10 mouse cellular contexts compared by ENCODE assay signal in the genomic region with DNA sequence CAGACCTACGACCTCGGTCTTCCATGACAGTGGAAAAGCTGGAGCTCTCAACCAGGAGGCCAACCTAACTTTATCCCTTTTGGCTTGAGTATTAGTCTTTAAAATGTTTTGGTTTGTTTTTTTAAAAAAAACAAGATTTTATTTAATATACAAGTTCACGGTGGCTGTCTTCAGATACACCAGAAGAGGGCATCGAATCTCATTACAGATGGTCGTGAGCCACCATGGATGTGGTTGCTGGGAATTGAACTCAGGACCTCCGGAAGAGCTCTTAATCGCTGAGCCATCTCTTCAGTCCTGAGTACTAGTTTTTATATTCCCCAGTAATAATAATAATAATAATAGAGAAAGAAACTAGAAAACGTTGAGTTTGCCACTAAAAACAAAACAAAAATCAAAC. TPM values are rescaled to one million over a fixed set of nuclear protein-coding genes. Genes with fewer than 3 reads are reported as not detected.
DNase-seq lines count a peak whose midpoint lies in the region; ATAC-seq and TF ChIP-seq lines count a peak whose summit lies in the region.
"Had no signal": no experiment of that assay in that cellular context is flagged by ENCODE, and none has a peak within 500 bp of the region (broad histone marks: within the 10 kb centered on the region; RNA-seq: fewer than 3 reads in every experiment).

No protein-coding gene starts in this region.

- WGBS in heart, embryonic 14.5 days, result 62% methylated on average over 8 of the region's 8 CpGs
- 53% methylated on average over 8 of the region's 8 CpGs for WGBS in forebrain, postnatal 0 days
- 43% methylated on average over 8 of the region's 8 CpGs for WGBS in macrophage (ENCODE audit: missing documents)

- H3K36me3 ChIP-seq in heart, embryonic 14.5 days (ENCODE audit: control insufficient read depth, insufficient read depth, low read length), result peaks cover 42% of the 10 kb centered on the region
- peaks cover 24% of the 10 kb centered on the region for H3K36me3 ChIP-seq in ES-E14 (ENCODE audit: control insufficient read depth, insufficient read depth, low read length, poor library complexity, severe bottlenecking)
- peaks cover 18% of the 10 kb centered on the region for H3K36me3 ChIP-seq in forebrain, postnatal 0 days (ENCODE audit: insufficient read depth)
- H3K36me3 ChIP-seq in macrophage (ENCODE audit: inconsistent target), result peaks cover 31% of the 10 kb centered on the region

- peaks cover 62% of the 10 kb centered on the region for H3K79me2 ChIP-seq in macrophage (ENCODE audit: inconsistent target)

- peak overlapping the region in 1 of 2 experiments; percentile 86; a peak in 2 of 4 replicates for H3K4me3 ChIP-seq in heart, embryonic 14.5 days (ENCODE audit: control insufficient read depth in 1 of 2, insufficient read depth in 1 of 2, low read depth in 1 of 2, low read length in 2 of 2)
- H3K4me3 ChIP-seq in ES-E14 (ENCODE audit: insufficient read depth in 1 of 2, low read depth in 1 of 2, low read length in 2 of 2, poor library complexity in 1 of 2, severe bottlenecking in 1 of 2) (peak overlapping the region; percentile 70 to 99; a peak in 3 of 4 replicates), macrophage (ENCODE audit: inconsistent target) (peak overlapping the region; percentile 81)
- H3K4me3 ChIP-seq in forebrain, postnatal 0 days (ENCODE audit: low read depth, low read length), result peak overlapping the region; percentile 100

- H3K27me3 ChIP-seq in heart, embryonic 14.5 days (ENCODE audit: control insufficient read depth, insufficient read depth, low read length), result no peaks in the 10 kb centered on the region
- no peaks in the 10 kb centered on the region for H3K27me3 ChIP-seq in forebrain, postnatal 0 days (ENCODE audit: insufficient read depth, low read length)
- H3K27me3 ChIP-seq: Patski had no signal

- peaks cover 7 to 24% of the 10 kb centered on the region in 2 experiments for H3K4me1 ChIP-seq in heart, embryonic 14.5 days (ENCODE audit: control insufficient read depth in 2 of 2, insufficient read depth in 2 of 2, low read length in 2 of 2)
- H3K4me1 ChIP-seq in ES-E14 (ENCODE audit: control insufficient read depth in 2 of 2, insufficient read depth in 2 of 2, low read length in 2 of 2, poor library complexity in 1 of 2), result peaks cover 0 to 4% of the 10 kb centered on the region in 2 experiments; a peak in 2 of 4 replicates
- H3K4me1 ChIP-seq in forebrain, postnatal 0 days (ENCODE audit: insufficient read depth), result peaks cover 22% of the 10 kb centered on the region

- H3K27ac ChIP-seq in heart, embryonic 14.5 days (replicated peaks in 1 of 2; ENCODE audit: control insufficient read depth in 1 of 2, insufficient read depth in 1 of 2, low read depth in 2 of 2, low read length in 2 of 2), result no peak overlapping the region
- H3K27ac ChIP-seq in ES-E14 (ENCODE audit: insufficient read depth, low read depth, low read length, poor library complexity, severe bottlenecking) (no peak overlapping the region), macrophage (no peak overlapping the region)
- H3K27ac ChIP-seq in forebrain, postnatal 0 days (ENCODE audit: low read depth, low read length), result no peak overlapping the region

- ATAC-seq in heart, embryonic 14.5 days (ENCODE audit: insufficient number of reproducible peaks, insufficient read depth, low FRiP score, low read depth), result no peak
- ATAC-seq in forebrain, postnatal 0 days, result no peak
- ATAC-seq in frontal cortex, adult (ENCODE audit: low TSS enrichment), result no peak
- no peak for ATAC-seq in cerebellum, adult (ENCODE audit: insufficient number of reproducible peaks, low FRiP score, low TSS enrichment)
- ATAC-seq: Patski had no signal

- in situ Hi-C loops in ES-E14 (cut with MboI; ENCODE audit: low sequenced_read_pairs in 2 of 2, unreplicated experiment in 2 of 2), result no loop called here

- H3K9ac ChIP-seq in heart, embryonic 14.5 days (ENCODE audit: low read length), result peak overlapping the region; percentile 31; the same call in 1 of the 2 replicates
- 0 out of 2 replicates have a peak overlapping the region, but pooled peaks have one; percentile 22 for H3K9ac ChIP-seq in ES-E14 (ENCODE audit: insufficient read depth, low read depth, low read length, poor library complexity, severe bottlenecking)
- H3K9ac ChIP-seq in forebrain, postnatal 0 days, result peak overlapping the region; percentile 97; the same call in 1 of the 2 replicates

- TF ChIP-seq CTCF in forebrain, postnatal 0 days (IDR thresholded peaks at IDR 0.05; ENCODE audit: low read depth), result 0 out of 2 replicates have a peak, but pooled peaks have one; percentile 17

- DNase-seq in heart, adult 18-20 months, result no peak
- no peak for DNase-seq in ES-E14 (ENCODE audit: low read depth, low spot score)
- no peak for DNase-seq in forebrain, postnatal 0 days
- no peak for DNase-seq in right cerebral cortex, postnatal 14 days
- DNase-seq: thymus, postnatal 14 days had no signal

- H3K4me2 ChIP-seq in heart, embryonic 14.5 days (ENCODE audit: low read length), result peak overlapping the region; percentile 82
- H3K4me2 ChIP-seq in forebrain, postnatal 0 days (ENCODE audit: low read depth), result peak overlapping the region; percentile 51

- no peaks in the 10 kb centered on the region for H3K9me3 ChIP-seq in heart, embryonic 14.5 days (ENCODE audit: control insufficient read depth, low read length)
- no peaks in the 10 kb centered on the region for H3K9me3 ChIP-seq in ES-E14 (ENCODE audit: control insufficient read depth, insufficient read depth, low read depth, low read length)
- no peaks in the 10 kb centered on the region for H3K9me3 ChIP-seq in forebrain, postnatal 0 days (ENCODE audit: low read length)

TF ChIP-seq in ES-E14, 5 proteins besides CTCF, POLR2A, EP300 and RAD21:
- no peak for TF ChIP-seq ZNF384 (IDR thresholded peaks at IDR 0.05; ENCODE audit: low read depth, low read length)
- TF ChIP-seq HCFC1 (IDR thresholded peaks at IDR 0.05; ENCODE audit: borderline replicate concordance, insufficient read depth, low read length), result no peak
- no peak for TF ChIP-seq MAFK (IDR thresholded peaks at IDR 0.05; ENCODE audit: insufficient read depth, low read depth, low read length)
- TF ChIP-seq ZC3H11A (IDR thresholded peaks at IDR 0.05; ENCODE audit: borderline replicate concordance, low read depth, low read length), result no peak
- TF ChIP-seq CHD2 (IDR thresholded peaks at IDR 0.05; ENCODE audit: low read depth, low read length), result no peak

RNA-seq across cellular contexts. Expression of gene Mgea5, which starts 2.0 kb away (rescaled TPM):
- polyA plus RNA-seq in heart, embryonic 14.5 days (2014; fragmentation: Nextera tagmentation; extraction: Ambion mirVana), result 47.0 and 47.1 TPM in 2 replicates
- total RNA-seq in heart, adult 18-20 months (2021), result 10 to 100 TPM; 72.5 to 76.3 TPM
- 86.7 and 94.7 TPM in 2 replicates for total RNA-seq in ES-E14 (2012; rRNA removed)
- 214 and 247 TPM in 2 replicates for total RNA-seq in forebrain, postnatal 0 days (2014; rRNA removed)
- polyA plus RNA-seq in forebrain, postnatal 0 days (2015; fragmentation: Nextera tagmentation; extraction: Ambion mirVana), result 46.8 and 67.8 TPM in 2 replicates
- total RNA-seq in macrophage (2018; cell fraction: chromatin; rRNA removed), result 100 to 1,000 TPM; 370 to 603 (median 505) TPM
- 100 to 1,000 TPM in 9 of 26 experiments, 10 to 100 TPM in 17; 77.7 to 118 (median 92.2) TPM for total RNA-seq in macrophage (2018; cell fraction: cytosol; rRNA removed)
- 100 to 1,000 TPM; 224 to 458 (median 312) TPM for total RNA-seq in macrophage (2018; cell fraction: nucleus; rRNA removed)
- polyA plus RNA-seq in macrophage (2018), result 71.3 to 78.4 TPM (median 71.7 TPM) in 3 replicates

RNA-seq across cellular contexts. Expression of gene Npm3, which starts 32.3 kb away (rescaled TPM):
- 9.8 and 10.2 TPM in 2 replicates for polyA plus RNA-seq in heart, embryonic 14.5 days (2014; fragmentation: Nextera tagmentation; extraction: Ambion mirVana)
- total RNA-seq in heart, adult 18-20 months (2021), result 10 to 100 TPM; 17.5 to 18.3 TPM
- 142 and 166 TPM in 2 replicates for total RNA-seq in ES-E14 (2012; rRNA removed)
- 34.7 and 55.2 TPM in 2 replicates for total RNA-seq in forebrain, postnatal 0 days (2014; rRNA removed)
- polyA plus RNA-seq in forebrain, postnatal 0 days (2015; fragmentation: Nextera tagmentation; extraction: Ambion mirVana), result 7.8 and 11.5 TPM in 2 replicates
- total RNA-seq in macrophage (2018; cell fraction: chromatin; rRNA removed), result 10 to 100 TPM in 9 of 26 experiments, 1 to 10 TPM in 17; 5.4 to 16.7 (median 8.5) TPM
- total RNA-seq in macrophage (2018; cell fraction: cytosol; rRNA removed), result 10 to 100 TPM in 22 of 26 experiments, 1 to 10 TPM in 4; 6.9 to 23.5 (median 15.8) TPM
- total RNA-seq in macrophage (2018; cell fraction: nucleus; rRNA removed), result 10 to 100 TPM in 7 of 26 experiments, 1 to 10 TPM in 19; 2.0 to 20.9 (median 7.7) TPM
- polyA plus RNA-seq in macrophage (2018), result 11.7 to 64.5 TPM (median 22.5 TPM) in 3 replicates

RNA-seq across cellular contexts. Expression of gene Kcnip2, which starts 34.2 kb away (rescaled TPM):
- polyA plus RNA-seq in heart, embryonic 14.5 days (2014; fragmentation: Nextera tagmentation; extraction: Ambion mirVana), result 3.1 and 3.6 TPM in 2 replicates
- total RNA-seq in heart, adult 18-20 months (2021), result 100 to 1,000 TPM; 176 to 206 TPM
- total RNA-seq in ES-E14 (2012; rRNA removed), result 0.85 and 3.4 TPM in 2 replicates
- 30.6 and 42.8 TPM in 2 replicates for total RNA-seq in forebrain, postnatal 0 days (2014; rRNA removed)
- polyA plus RNA-seq in forebrain, postnatal 0 days (2015; fragmentation: Nextera tagmentation; extraction: Ambion mirVana), result 29.4 and 30.3 TPM in 2 replicates
- 1 to 10 TPM in 10 of 26 experiments, under 1 TPM in 9, not detected in 7; 0.46 to 2.7 (median 1.1) TPM for total RNA-seq in macrophage (2018; cell fraction: chromatin; rRNA removed)
- under 1 TPM in 1 of 26 experiments, not detected in 25; 0.39 TPM for total RNA-seq in macrophage (2018; cell fraction: cytosol; rRNA removed)
- total RNA-seq in macrophage (2018; cell fraction: nucleus; rRNA removed), result 1 to 10 TPM in 4 of 26 experiments, under 1 TPM in 17, not detected in 5; 0.23 to 3.8 (median 0.62) TPM
- polyA plus RNA-seq in macrophage (2018), result not detected in 3 replicates

RNA-seq across cellular contexts. Expression of gene Fgf8, which starts 39.0 kb away (rescaled TPM):
- polyA plus RNA-seq in heart, embryonic 14.5 days (2014; fragmentation: Nextera tagmentation; extraction: Ambion mirVana), result 0.46 TPM in 1 of 2 replicates, not detected in the other
- total RNA-seq in heart, adult 18-20 months (2021), result not detected
- 1.1 and 1.5 TPM in 2 replicates for total RNA-seq in ES-E14 (2012; rRNA removed)
- 1.00 TPM in 1 of 2 replicates, not detected in the other for total RNA-seq in forebrain, postnatal 0 days (2014; rRNA removed)
- polyA plus RNA-seq in forebrain, postnatal 0 days (2015; fragmentation: Nextera tagmentation; extraction: Ambion mirVana), result 0.24 and 0.26 TPM in 2 replicates
- not detected for total RNA-seq in macrophage (2018; cell fraction: chromatin; rRNA removed)
- not detected for total RNA-seq in macrophage (2018; cell fraction: cytosol; rRNA removed)
- total RNA-seq in macrophage (2018; cell fraction: nucleus; rRNA removed), result not detected
- not detected in 3 replicates for polyA plus RNA-seq in macrophage (2018)

Comparison
In these comparisons a context has a peak if more than half of its experiments do, and no peak if none do; other contexts are left out.
1. H3K9ac ChIP-seq: peak in every context shown above with its lines; median percentile 97 in forebrain, postnatal 0 days; 31 in heart, embryonic 14.5 days; 22 in ES-E14.